Mouse (Mus musculus) cerebellum, adult 11-12 months (tissue): ENCODE measurements around the gene Gpr88.

Experiments
- DNase-seq: peaks from one replicate; pipeline ENCODE4 v3.0.0; 2022

Gpr88 gene

DNA sequence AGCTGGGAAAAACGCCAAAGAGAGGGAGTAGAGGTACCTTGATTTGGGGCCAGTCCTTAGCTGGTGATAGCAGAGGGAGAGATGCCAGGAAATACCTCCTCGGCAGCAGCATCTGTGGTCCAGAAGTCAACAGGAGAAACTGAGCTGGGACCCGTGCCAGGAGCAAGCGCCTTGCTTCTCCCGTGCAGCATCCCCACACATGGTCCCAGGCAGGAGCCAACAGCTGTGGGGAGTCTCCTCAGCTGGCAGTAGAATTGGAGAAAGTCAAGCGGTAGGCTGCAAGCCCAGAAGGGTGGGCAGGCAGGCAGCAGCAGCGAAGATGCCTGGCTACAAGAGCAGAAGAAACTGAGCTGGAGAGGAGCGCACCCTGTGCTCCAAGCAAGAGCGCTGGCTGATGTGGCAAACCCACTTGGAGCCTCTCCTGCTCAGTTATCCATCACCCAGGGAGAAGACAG lies at the start of gene Gpr88:
TSS of gene Gpr88 (minus strand) at position 427 of the 455 bp plus-strand sequence.
- peak; percentile 6 for DNase-seq

DNA sequence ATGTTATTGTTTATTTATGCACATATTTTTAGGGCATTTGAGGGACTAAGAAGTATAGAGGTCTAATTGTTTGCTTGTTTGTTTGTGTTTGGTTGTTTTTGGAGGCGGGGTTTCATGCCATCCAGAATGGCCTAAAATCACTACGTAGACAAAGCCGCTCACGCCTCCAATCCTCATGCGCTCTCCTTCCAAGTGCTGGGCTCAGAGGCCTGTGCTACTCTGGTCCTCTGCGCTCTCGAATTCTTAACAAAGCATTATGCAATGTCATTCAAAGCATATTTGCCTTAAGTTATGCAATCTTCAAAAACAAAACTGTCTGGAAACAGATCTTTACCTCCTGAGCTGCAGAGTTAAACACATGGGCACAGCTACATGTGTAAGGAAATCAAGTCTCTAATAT lies 49.3 kb upstream of the Gpr88 start:
- DNase-seq = no peak

DNA sequence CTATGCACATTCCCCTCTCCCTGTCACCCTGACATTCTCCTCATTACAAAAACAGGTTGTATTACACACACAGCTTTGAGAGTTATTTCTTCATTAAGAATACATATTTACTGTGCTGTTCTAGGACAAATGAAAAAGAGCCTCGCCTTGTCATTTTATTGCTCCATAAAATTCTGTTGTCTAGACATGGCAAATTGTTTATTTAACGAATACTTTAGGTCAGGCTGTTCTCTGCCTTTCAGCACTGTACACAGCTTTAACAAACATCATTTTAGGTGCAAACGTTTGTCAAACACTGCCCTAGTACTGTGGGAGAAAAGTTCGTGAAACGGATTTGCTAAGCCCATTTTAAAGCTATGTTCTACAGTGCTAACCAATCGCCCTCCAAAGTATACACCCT lies 48.5 kb upstream of the Gpr88 start:
- no peak for DNase-seq

DNA sequence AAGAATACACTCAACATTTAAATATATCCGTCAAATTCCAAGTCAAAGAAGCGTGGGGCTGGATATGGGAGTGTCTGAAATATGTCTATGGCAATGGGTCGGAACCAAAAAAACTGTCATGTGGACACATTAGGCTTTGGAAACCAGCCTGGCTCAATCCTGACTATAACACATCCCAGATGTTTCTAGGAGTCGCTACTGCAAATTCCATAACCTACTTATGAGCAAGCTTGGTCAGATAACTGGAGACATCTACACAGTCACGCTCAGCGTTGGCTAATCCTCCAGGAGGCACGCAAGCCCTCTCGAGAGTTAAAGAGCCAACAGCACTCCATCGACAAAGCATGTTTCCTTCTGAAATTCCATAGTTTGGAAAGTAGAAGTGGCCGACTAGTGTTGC lies 45.4 kb upstream of the Gpr88 start:
- DNase-seq = no peak

DNA sequence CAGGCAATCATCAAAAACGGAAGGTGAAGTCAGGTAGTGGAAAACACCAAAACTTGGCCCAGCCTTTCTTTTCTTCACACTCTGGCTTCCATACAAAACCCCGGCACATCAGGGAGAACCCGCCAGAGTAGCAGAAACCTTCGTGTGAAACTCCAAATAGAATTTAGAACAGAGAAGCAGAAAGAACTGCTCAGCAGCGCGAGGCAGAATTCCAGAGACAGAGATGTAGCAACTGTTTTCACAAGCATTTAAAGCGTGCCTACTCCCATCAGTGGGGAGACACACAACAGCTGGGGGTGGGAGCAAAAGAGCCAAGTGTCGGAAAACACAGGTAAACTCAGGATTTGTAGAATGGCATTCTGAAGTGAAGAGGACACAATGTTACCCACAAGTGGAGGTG lies 44.7 kb upstream of the Gpr88 start:
- no peak for DNase-seq

DNA sequence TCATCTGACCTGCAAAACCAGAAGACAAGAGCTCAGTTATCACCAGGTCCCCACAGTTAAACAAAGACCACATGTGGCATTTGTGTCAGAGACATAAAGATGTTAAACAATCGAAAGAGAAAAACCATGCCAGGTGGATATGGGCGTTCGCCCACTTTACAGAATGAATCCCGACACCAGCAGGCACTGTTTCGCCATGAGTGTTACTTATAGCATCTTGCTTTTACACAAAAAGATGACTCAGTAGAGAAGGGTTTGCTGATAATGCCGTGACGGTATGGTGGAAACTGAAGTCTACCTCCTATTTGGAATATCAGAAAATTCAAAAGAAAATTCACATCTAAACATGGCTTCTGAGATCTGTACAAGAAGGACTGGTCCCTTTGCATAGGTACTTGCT lies 43.9 kb upstream of the Gpr88 start:
- no peak for DNase-seq

DNA sequence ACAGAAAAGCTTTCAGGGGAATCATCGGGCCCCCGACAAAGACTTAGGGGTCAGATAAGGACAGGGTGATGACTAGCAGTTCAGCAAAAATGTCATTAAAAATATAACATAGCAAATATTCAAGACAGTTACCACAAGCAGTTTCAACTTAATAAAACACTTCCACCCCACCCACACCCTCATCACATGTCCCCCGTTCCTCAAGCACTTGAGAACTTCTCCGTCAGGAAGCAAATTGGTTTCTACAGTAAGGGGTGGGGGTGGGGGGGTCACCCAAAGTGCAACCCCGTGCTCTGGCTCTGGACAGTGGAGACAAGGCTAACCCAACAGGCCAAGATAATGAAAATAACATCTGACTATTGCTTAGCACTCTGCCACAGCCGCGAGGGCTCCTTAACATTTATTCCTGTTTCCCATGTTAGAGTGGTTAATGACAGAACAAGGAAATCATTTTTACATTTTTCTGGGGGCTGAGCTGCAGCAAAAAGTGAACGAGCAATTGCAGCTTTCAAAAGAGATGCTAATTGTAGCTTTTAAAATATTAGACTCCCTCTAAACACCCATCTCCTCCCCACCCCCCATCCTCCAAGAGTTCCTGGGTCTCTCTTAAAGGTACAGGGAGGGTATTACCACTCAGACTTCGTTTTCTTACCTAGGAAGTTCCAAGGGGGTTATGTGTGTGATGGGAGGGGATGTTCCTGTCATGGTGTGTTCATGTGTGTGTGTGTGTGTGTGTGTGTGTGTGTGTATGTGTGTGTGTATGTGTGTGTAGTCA lies 36.9 kb upstream of the Gpr88 start:
- DNase-seq = no peak

DNA sequence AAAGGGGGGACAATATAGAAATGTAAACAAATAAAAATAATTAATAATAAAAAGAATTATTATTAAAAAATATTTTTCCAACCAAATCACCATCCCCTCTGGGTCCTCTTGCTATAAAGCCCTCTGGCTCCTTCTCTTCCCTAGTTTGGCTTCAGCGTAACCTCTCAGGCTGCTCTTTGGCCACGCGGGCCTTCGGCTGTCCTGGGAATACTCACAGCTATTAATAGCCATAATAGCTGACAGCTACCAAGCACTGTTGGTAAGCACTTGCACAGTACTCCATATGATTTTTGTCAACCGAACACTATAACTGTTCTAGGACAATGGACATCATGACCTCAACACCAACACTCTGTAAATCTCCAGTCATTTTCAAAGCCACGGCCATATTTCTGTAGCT lies 35.5 kb upstream of the Gpr88 start:
- DNase-seq = no peak

DNA sequence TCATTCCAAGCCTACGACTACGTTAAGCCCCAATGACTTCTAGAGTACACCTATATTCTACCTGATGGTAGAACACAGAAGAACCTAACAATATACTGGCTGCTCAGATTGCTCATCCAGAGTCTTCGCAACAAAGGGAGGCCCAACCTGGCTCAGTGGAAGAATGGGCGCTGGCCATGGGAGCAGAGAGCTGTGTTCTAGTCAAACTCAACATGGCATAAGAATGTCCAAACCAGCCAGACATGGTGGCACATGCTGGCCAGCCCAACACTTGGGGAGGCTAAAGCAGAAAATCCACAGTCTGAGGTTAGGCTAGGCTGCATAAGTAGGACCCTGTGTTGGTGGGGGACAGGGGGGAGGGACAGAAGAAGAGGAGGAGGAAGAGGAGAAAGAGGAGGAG lies 31.4 kb upstream of the Gpr88 start:
- no peak for DNase-seq

DNA sequence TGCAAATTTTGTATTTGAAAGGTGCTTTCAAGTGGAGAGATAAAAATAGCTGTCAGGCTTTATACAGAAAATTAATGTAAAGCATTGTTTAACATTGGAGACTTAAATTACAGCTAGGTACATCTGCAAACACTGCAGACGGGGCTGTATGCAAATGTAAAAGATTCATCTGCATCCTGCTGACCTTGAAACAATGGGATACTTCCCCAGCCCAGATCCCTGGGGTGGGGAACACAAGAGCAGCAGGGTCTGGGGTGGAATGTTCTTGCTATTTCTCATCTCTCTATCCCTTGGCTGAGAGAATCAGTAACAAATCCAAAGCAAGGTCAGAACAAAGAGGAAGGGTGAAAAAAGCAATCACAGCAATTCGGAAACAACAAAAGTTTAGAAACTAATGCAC lies 30.7 kb upstream of the Gpr88 start:
- no peak for DNase-seq

DNA sequence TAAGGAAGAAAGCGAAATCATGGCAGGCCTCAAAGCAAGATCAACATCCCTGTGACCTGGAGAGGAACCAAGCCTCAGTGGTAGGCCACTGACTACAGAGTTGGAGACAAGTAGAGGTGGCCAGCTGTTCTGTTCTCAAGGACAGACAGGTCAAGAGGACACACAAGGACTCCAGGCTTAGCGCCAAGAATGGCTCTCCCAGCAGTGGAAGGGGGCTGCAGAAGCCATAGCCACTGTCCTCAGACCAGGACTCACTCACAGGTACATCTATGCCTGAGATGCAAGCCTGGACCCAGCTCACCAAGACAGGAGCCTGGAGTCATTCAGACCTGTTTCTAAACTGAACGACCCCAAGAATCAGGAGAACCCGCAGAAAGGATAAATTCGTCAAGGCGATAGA lies 28.4 kb upstream of the Gpr88 start:
- DNase-seq = no peak

DNA sequence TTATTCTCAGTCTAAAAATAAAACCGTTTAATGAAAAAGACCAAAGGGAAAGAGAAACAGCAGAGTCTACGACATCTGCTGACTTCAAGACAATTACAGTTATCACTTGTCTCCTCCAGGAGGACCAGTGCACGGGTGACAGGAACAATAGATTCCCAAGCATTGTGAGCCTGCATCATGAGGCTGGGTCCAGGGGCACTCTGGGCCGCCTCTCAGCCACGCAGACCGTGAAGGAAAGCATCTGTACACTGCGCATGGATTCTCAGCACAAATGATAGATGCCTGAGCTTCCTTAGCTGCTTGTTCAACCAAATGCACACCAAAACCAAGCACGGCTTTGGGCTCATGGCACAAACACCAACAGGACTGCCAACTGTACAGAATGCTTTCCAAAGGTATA lies 23.8 kb upstream of the Gpr88 start:
- no peak for DNase-seq

DNA sequence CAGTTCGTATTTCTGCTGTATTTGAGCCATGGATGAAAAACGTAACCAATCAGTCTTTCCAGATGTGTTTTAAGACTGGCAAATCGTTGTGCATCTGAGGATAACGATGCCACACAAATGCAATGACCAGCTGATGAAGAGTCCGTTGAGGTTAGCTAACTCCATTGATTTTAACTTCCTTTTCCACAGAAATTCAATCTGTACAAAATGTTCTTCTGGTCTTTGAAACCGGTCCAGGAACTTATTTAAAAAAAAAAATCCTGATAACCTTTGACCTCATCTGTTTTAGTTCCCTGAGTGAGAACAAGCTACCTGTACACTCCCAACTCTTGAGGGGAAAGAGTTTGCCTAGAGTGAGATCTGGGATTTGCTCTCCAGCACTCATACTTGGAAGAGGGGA lies 18.4 kb upstream of the Gpr88 start:
- DNase-seq = no peak

DNA sequence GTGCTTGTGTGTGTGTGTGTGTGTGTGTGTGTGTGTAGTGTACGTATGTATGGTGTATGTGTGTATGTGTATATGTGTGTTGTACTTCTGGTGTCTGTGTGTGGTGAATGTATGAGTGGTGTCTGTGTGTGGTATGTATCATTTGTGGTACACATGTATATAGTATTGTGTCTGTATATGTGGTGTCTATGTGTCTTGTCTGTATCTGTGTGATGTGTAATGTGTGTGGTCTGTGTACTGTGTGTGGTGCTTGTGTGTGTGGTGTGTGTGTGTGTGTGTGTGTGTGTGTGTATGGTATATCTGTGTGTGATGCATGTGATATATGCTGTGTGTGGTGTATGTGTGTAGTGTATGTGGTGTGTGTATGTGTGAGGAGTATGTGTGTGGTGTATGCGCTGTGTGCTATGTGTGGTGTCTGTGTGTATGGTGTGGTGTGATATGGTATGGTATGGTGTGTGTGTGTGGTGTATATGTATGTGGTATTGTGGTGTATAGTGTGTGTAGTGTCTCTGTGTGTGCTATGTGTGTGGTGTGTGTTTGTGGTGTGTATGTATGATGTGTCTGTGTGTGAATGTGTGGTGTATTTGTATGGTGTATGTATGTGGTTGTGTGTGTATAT lies 13.8 kb upstream of the Gpr88 start:
- no peak for DNase-seq

DNA sequence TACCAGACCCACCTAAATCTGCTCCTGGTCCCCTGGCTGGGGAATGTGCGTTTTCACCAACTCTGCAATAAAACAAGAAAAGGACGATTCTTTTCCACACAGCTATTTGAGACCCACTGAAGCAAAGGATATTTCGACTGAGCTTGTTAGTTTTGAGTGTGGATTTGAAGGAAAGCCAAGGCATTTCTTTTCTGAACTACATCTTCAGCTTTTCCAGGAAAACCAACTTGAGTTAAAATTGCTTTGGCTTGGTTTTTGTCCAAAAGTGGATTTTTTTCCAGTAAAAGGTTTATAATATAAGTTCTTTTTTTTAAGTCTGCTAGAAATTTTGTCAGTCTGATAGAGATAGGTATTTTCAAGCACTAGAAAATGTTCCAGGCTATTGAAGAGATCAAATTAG lies 13.1 kb upstream of the Gpr88 start:
- no peak for DNase-seq

DNA sequence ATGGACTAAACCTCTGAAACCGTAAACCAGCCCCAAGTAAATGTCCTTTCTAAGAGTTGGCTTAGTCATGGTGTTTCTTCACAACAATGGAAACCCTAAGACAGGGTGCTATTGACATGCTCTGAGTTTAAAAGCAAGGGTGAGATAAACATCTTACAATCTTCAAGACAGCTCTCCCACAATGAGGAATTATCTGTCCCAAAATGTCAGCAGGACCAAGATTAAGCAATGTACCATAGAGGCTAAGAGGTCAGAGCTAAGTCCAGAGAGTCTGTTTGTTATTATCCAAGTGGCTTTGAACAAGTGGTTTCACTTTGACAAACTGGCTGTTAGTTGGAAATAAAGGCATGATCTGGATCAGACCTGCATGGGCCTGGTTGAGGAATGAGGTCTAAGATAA lies 10.7 kb upstream of the Gpr88 start:
- no peak for DNase-seq

DNA sequence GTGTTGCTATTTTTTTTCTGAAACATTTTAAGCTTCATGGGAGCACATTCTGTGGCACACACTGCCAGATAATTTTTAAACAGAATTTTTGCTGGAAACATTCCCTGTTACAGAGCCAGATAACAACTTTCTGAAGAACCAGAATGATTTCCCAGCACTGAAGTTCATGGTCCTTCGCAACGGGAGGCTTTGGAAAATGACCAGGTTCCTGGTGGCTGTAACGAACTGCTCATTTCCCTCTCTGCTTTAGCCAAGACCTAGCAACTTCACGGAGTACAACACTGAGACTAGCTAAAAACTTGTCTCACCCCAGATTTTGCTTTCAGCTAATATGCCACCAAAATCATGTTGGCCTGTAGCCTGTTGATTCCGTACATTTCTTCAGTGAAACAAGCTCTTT lies 9.8 kb upstream of the Gpr88 start:
- DNase-seq = no peak

DNA sequence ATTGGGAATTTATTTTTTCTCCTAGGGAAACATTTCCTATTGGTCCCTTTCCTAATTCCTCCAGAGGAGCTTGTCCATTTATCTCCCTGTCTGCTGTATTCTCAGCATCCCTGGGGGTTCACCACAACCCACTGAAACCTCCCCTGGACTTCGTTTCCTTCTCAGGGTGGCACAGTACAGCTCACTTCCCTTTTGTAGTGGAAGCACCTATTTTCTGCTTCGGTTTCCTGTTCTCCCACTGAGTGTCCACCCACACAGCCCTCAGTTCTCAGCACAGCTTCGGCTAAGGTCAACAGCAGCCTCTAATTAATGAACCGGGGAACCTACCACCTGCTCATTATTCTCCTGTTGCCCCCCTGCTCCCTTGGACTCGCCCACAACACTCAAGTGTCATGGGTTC lies 2.8 kb upstream of the Gpr88 start:
- DNase-seq = no peak

DNA sequence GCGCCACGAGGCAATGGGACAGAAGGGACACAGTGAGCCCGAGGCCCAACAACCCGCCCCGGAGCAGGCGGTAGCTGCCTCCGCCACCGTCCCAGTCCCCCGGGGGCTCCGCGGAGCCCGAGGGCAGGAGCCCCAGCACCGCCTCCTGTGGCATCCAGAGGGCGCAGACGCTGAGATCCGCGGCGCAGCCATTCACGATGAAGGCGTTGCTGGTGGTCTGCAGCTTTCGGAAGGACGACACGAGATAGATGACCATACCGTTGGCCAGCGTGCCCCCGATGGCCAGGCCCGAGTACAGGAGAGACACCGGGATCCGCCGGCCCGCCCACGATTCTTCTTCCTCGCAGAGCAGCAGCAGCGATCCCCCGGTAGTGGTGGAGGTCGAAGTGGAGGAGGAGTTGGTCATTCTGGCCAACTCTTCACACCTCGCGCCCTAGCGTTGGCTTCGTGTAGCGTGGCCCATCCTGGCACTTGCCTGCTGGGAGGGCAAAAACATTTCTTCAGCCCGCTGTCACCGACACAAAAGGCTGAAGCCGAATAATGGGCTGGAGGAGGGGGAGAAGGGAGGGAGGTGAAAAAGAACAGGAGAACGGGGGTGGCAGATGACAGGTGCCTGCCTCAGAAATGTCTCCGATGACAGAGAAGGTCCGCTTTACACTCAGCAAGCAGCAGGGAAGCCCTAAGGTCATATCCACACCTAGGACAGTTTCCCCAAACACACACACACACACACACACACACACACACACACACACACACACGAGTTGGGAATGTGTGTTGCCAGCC lies 855 bp downstream of the Gpr88 start:
- DNase-seq = peak; percentile 4

DNA sequence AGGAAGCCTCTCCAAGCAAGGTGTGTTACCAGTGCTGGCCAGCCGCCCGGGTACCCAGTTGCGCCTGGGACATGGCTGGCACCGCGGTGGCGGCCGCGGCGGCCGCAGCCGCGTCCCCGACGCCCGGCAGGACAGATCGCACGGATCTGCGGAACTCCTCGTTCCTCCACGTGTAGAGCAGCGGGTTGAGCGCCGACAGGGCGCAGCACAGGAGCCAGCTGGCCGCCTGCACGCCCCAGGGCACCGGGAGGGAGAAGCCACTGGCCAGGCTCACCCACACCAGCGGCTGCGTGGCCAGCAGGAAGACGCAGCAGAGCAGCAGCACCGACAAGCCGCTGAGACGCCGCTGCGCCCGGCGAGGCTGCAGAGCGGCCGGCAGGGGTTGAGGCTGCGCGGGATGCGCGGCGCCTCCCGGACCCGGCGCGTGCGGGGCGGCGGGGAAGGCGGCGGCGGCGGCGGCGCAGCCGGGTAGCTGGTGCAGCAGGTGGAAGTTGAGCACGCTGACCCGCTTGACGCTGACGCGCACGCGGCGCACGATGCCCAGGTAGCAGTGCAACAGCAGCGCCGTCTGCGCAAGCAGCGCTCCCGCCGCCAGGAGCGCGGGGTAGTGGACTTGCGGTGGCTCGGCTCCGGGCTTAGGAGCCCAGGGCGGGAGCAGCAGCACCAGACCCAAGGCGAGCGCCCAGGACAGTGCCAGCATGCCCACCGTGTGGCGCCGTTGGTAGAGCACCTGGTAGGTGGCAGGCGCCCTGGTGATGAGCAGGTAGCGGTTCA lies 1.6 kb downstream of the Gpr88 start:
- DNase-seq = peak; percentile 11

DNA sequence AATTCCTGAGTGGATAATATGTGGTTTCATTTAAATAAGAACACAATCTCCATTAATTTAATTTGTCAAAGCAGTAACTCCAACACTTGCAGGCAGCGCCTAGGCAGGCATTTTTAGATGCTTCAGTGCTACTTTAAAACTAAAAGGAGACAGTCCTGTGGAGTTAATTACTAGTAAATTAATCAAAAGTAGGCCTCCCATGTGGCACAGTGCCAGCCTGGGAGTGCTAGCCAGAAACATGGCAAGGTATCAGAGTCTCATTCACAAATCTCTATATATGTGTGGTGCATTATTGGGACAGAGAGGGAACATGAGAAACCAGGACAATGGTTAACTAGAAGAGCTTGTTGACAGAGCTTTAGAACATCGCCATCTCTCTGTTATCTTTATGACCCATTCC lies 4.3 kb downstream of the Gpr88 start:
- DNase-seq = no peak

DNA sequence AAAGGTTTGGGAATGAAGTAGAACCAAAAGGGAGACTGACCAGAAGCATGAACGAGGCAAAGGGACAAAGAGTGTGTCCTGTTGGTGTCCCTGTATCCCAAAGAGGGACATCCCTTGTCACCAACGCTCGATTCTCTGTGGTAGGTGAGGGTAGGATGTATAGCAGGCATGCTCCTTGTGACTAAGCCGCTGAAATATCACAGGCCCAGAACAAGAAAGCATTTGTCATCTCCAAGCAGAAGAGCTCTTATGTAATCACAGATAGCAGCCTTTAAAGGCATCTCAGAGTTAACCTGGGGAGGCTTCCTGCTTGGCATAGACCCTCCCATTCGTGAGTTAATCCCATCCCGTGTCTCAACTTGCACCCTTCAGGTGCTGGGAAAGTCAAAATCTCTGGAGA lies 8.8 kb downstream of the Gpr88 start:
- DNase-seq = no peak

DNA sequence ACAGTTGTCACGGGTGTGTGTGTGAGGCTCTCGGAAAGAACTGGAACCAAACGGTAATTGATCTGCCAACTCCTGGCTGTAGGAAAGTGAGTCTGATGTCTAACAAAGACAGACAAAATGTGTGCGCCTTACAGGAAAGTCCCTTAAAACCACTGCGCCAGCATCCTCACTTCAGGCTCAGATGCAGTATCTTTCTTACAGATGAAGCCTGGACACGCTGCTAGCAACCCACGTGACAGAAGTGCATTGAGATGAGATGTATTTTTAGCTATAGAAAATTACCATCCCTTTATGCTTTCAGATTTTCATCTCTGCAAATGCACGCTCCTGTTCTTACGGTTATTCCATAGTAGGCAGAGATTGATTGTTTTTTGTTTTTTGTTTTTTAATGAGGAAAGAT lies 10.6 kb downstream of the Gpr88 start:
- DNase-seq = no peak
